Mouse (Mus musculus) lung, embryonic 14.5 days (tissue): ENCODE measurements around the gene Ganab. TPM values are rescaled to one million over a fixed set of nuclear protein-coding genes. Genes with fewer than 3 reads are reported as not detected.
A peak's percentile ranks its signal among the peaks of the same experiment; 100 is the strongest.
"Not testable (repeated sequence)": the region's sequence is repeated elsewhere in the genome, so short reads cannot be mapped to it uniquely, and the experiment has no call there.

Experiments used
- ATAC-seq: fragments of 200-750 bp; cut with Nextera tagmentation; 2 replicates; pipeline ENCODE4 v1.8.0; 2017; ENCODE audit warnings: mild to moderate bottlenecking, moderate TSS enrichment, moderate library complexity; ENCODE audit not compliant: insufficient read depth
- DNase-seq: peaks from one replicate; pipeline ENCODE4 v3.0.0-alpha.2; 2015
- H3K27ac ChIP-seq: fragments of 300-500 bp; sonication (generic); 2 replicates; pipeline ENCODE4 v1.5.1; 2014; ENCODE audit warnings: low read depth, mild to moderate bottlenecking, moderate library complexity
- H3K27me3 ChIP-seq: fragments of 300-500 bp; sonication (generic); 2 replicates; pipeline ENCODE4 v1.6.1; 2014; ENCODE audit warnings: low read length, control low read depth; ENCODE audit not compliant: insufficient read depth
- H3K36me3 ChIP-seq: fragments of 300-500 bp; sonication (generic); 2 replicates; pipeline ENCODE4 v1.6.1; 2014; ENCODE audit warnings: control low read depth; ENCODE audit not compliant: insufficient read depth
- H3K4me1 ChIP-seq: fragments of 300-500 bp; sonication (generic); 2 replicates; pipeline ENCODE4 v1.6.1; 2014; ENCODE audit warnings: antibody characterized with exemption, control low read depth; ENCODE audit not compliant: insufficient read depth
- H3K4me2 ChIP-seq: fragments of 300-500 bp; sonication (generic); 2 replicates; pipeline ENCODE4 v1.6.1; 2014; ENCODE audit warnings: mild to moderate bottlenecking
- H3K4me3 ChIP-seq: fragments of 300-500 bp; sonication (generic); 2 replicates; pipeline ENCODE4 v1.5.1; 2014; ENCODE audit warnings: low read depth, low read length
- H3K9ac ChIP-seq: fragments of 300-500 bp; sonication (generic); 2 replicates; pipeline ENCODE4 v1.6.1; 2014
- H3K9me3 ChIP-seq: fragments of 300-500 bp; sonication (generic); 2 replicates; pipeline ENCODE4 v1.6.1; 2016; ENCODE audit warnings: low read depth, low read length, control low read depth
- CTCF ChIP-seq: IDR thresholded peaks from 2 replicates; pipeline ENCODE4 v1.5.1; 2016; ENCODE audit warnings: antibody characterized with exemption, low read depth
- WGBS: fragments of 180-500 bp; shearing (Covaris S2); extraction: QIAGEN DNeasy Blood & Tissue Kit; methylation state at CpG from one replicate; pipeline ENCODE4 v1.1.7; 2014; 5-methylcytosine and 5-hydroxymethylcytosine counted together
- polyA plus RNA-seq: library from polyadenylated mRNA; unstranded; fragments of >200 nt; fragmentation: Nextera tagmentation; extraction: Ambion mirVana; gene quantifications from 2 replicates; pipeline ENCODE4 v1.2.1, GENCODE M21; 2014

Ganab gene
- polyA plus RNA-seq, 1 experiment from 2014 or later: 121 TPM

DNA sequence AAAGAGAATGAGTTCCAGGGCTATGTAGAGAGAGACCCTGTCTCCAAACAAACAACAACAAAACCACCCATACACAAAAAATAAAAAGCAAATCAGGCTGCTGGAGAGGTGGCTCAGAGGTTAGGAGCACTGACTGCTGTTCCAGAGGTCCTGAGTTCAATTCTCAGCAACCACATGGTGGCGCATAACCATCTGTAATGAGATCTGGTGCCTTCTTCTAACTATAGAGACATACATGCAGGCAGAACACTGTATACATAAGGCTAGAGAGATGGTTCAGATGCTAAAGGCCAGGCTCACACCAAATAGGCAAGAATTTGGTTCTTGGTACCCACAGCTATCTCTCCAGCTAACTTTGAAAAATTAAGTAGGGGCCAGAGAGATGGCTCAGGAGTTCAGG, 38.9 kb upstream of the Ganab start:
- Histone ChIP-seq H3K4me3 (no peak overlapping the region), H3K9me3 (no peaks in the 10 kb centered on the region), H3K27me3 (no peaks in the 10 kb centered on the region), H3K4me1 (no peaks in the 10 kb centered on the region), H3K9ac (no peak overlapping the region), H3K27ac (no peak overlapping the region), H3K4me2 (no peak overlapping the region), H3K36me3 (no peaks in the 10 kb centered on the region)
- ATAC-seq (no peak), DNase-seq (peak; percentile 69)
- peak; percentile 59; the same call in 1 of the 2 replicates for TF ChIP-seq CTCF
- 17% methylated on average over 1 of the region's 1 CpGs for WGBS

- TF ChIP-seq CTCF: no peak
- 82% methylated on average over 6 of the region's 6 CpGs for WGBS
- DNase-seq (no peak), ATAC-seq (no peak)
- Histone ChIP-seq H3K36me3 (no peaks in the 10 kb centered on the region), H3K4me2 (no peak overlapping the region), H3K27me3 (no peaks in the 10 kb centered on the region), H3K4me3 (no peak overlapping the region), H3K4me1 (no peaks in the 10 kb centered on the region), H3K9me3 (no peaks in the 10 kb centered on the region), H3K27ac (no peak overlapping the region), H3K9ac (no peak overlapping the region)
These were observed 33.6 kb upstream of the Ganab start for GRCm38 (mm10) chr19:8864265-8864664.

DNA sequence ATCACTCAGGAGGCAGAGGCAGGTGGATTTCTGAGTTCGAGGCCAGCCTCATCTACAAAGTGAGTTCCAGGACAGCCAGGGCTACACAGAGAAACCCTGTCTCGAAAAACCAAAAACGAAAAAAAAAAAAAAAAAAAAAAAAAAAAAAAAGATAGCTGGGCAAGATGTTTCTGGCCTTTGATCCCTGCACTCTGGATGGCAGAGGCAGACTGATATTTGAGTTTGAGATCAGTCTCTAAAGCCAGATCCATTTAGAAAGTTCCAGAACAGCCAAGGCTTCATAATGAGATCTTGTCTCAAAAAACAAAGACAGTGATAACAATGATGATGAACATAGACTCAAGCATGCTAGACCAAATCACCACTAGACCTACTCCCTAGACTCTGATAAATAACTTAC, 27.5 kb upstream of the Ganab start:
- not testable (repeated sequence) for H3K9me3 ChIP-seq, H3K27ac ChIP-seq, H3K4me1 ChIP-seq, ATAC-seq, DNase-seq, H3K27me3 ChIP-seq
- Histone ChIP-seq H3K4me2 (peak overlapping the region; percentile 93), H3K9ac (peak overlapping the region; percentile 94; the same call in 1 of the 2 replicates), H3K4me3 (peak overlapping the region; percentile 98; the same call in 1 of the 2 replicates), H3K36me3 (peaks cover 21% of the 10 kb centered on the region)
- 78% methylated on average over 3 of the region's 3 CpGs for WGBS

DNA sequence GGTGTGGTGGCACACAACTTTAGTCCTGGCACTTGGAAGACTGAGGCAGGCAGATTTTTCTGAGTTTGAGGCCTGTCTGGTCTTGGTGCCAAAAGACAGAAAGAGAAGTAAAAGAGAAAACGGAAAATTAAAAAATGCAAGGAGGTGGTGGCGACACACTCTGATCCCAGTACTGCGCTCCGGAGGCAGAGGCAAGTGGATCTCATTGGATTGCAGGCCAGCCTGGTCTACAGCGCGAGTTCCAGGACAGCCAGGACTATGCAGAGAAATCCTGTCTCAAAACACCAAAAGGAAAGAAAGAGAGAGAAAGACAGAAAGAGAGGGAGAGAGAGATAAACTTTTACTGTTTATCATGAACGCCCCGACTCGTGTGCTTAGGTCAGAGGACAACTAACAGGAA, 27.0 kb upstream of the Ganab start:
- peak overlapping the region; percentile 94 for H3K9ac ChIP-seq
- 36% methylated on average over 9 of the region's 9 CpGs for whole genome bisulfite sequencing
- H3K4me2 ChIP-seq: peak overlapping the region; percentile 93
- ATAC-seq (peak; percentile 52; the same call in 1 of the 2 replicates), DNase-seq (peak; percentile 30)
- no peaks in the 10 kb centered on the region for H3K9me3 ChIP-seq
- H3K36me3 ChIP-seq: peaks cover 26% of the 10 kb centered on the region
- peak overlapping the region; percentile 98 for H3K4me3 ChIP-seq
- TF ChIP-seq CTCF: no peak
- no peaks in the 10 kb centered on the region for H3K27me3 ChIP-seq
- H3K4me1 ChIP-seq: peaks cover 6% of the 10 kb centered on the region; the same call in 1 of the 2 replicates
- peak overlapping the region; percentile 63; the same call in 1 of the 2 replicates for H3K27ac ChIP-seq

GRCm38 (mm10) chr19:8871267-8872186, 26.3 kb upstream of the Ganab start, which contains the start of gene Ubxn1:
Gene Ubxn1, plus strand, starts transcription at chr19:8871496.
- ATAC-seq (peak; percentile 98), DNase-seq (peak; percentile 97)
- Histone ChIP-seq H3K9ac (peak within 1 kb of the TSS; percentile 94), H3K27ac (peak within 1 kb of the TSS; percentile 76), H3K36me3 (peaks cover 33% of the 10 kb centered on the region), H3K9me3 (no peaks in the 10 kb centered on the region), H3K4me3 (peak within 1 kb of the TSS; percentile 98), H3K27me3 (no peaks in the 10 kb centered on the region), H3K4me2 (peak within 1 kb of the TSS; percentile 93), H3K4me1 (peaks cover 6% of the 10 kb centered on the region; the same call in 1 of the 2 replicates)
- 1% methylated on average over 56 of the region's 59 CpGs for WGBS
- TF ChIP-seq CTCF: no peak

DNA sequence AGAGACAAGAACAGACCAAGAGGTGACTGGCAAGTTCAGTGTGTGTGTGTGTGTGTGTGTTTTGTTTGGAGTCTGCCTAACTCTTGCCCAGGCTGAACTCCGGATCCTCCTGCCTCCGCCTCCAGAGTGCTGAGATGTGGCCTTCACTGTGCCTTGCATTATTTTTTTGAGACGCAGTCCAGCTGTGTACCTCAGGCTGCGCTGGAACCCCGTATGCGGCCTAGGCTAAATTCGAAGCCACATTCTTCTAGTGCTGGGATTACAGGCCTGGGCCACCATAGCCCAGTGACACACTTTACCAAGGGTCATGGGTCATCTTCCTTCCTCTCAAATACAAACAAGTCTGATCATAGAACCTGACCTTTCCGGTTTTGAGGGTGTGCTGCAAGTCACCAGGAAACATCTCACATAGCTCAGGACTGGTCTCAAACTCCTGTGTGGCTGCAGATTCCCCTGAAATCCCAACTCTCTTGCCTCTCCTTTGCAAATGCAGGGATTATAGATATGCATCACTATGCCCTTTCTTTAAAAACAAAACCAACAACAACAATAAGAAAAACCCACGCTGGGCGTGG, 25.5 kb upstream of the Ganab start:
- WGBS: 66% methylated on average over 10 of the region's 10 CpGs
- ATAC-seq: no peak

DNA sequence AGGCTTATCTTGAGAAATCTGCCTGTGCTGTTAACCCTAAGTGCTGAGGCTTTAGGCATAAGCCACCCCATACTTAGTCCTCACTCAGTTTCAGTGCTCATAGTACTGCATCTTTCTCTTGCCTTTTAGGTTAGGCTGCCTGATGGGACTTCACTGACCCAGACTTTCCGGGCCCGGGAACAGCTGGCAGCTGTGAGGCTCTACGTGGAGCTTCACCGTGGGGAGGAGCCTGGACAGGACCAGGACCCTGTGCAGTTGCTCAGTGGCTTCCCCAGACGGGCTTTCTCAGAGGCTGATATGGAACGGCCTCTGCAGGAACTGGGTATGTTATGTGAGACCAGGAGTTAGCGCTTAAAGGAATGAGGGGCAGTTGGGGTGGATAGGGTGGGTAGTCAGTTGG, 22.8 kb upstream of the Ganab start:
- Histone ChIP-seq H3K4me3 (no peak overlapping the region), H3K9me3 (no peaks in the 10 kb centered on the region), H3K4me1 (peaks cover 6% of the 10 kb centered on the region; the same call in 1 of the 2 replicates), H3K36me3 (peaks cover 37% of the 10 kb centered on the region), H3K9ac (no peak overlapping the region), H3K4me2 (no peak overlapping the region), H3K27ac (no peak overlapping the region), H3K27me3 (no peaks in the 10 kb centered on the region)
- DNase-seq: no peak
- TF ChIP-seq CTCF: no peak
- no peak for ATAC-seq
- 89% methylated on average over 7 of the region's 7 CpGs for whole genome bisulfite sequencing

More for the DNA sequence above, 25.5 kb upstream of the Ganab start:
- Histone ChIP-seq H3K4me2 (peak overlapping the region; percentile 93), H3K27ac (peak overlapping the region; percentile 76), H3K27me3 (no peaks in the 10 kb centered on the region), H3K9ac (peak overlapping the region; percentile 94), H3K36me3 (peaks cover 37% of the 10 kb centered on the region), H3K4me3 (peak overlapping the region; percentile 98), H3K4me1 (peaks cover 6% of the 10 kb centered on the region; the same call in 1 of the 2 replicates), H3K9me3 (no peaks in the 10 kb centered on the region)
- TF ChIP-seq CTCF: no peak
- DNase-seq: no peak
